Mouse (Mus musculus) bone marrow macrophage, adult 2 months (primary cell): Measurements from ENCODE around the gene Sycn.

Source experiments
- CTCF ChIP-seq: IDR thresholded peaks from 2 replicates; pipeline ENCODE4 v1.5.1; 2012; ENCODE audit warnings: low read depth, mild to moderate bottlenecking, low read length, moderate library complexity
- POLR2A ChIP-seq: IDR thresholded peaks from 2 replicates; pipeline ENCODE4 v1.6.1; 2012; ENCODE audit warnings: mild to moderate bottlenecking, low read depth, low read length, borderline replicate concordance

- TF ChIP-seq CTCF, result no peak
- no peak for TF ChIP-seq POLR2A
Observed at GRCm38 (mm10) chr7:28544051-28544601, 3.4 kb downstream of the Sycn start.
